Mouse (Mus musculus): ENCODE data around the gene Ugt2b1. TPM values are rescaled to one million over a fixed set of nuclear protein-coding genes. Genes with fewer than 3 reads are reported as not detected.

Ugt2b1 gene
- total and polyA plus RNA-seq, 3 experiments: not detected

DNA sequence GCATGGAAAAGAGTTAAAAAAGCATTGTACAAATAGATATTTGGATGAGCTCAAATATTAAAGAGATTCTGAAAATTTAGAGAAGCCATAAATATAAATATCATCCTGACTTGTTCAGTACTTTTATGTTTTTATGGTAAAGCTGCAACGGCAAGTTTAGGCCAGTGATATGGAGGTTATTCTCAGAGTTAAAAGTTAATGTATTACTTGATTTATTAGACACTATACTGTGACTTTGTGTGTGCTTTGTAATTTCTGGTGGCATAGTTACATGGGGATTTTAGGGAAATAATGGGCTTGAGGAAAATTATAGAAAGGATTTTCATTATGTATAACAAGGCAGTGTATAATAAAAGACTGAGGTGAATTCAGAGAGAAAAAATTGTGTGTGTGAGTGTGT lies 39.2 kb downstream of the Ugt2b1 start:
- H3K27ac ChIP-seq (ENCODE audit: control insufficient read depth, low read depth, low read length): no peak overlapping the region
- no peak overlapping the region for H3K9ac ChIP-seq (ENCODE audit: control insufficient read depth, low read depth, low read length, poor library complexity, severe bottlenecking)
- no peaks in the 10 kb centered on the region for H3K27me3 ChIP-seq (ENCODE audit: control insufficient read depth in 1 of 2, insufficient read depth in 2 of 2, low read length in 2 of 2)
- no peaks in the 10 kb centered on the region for H3K9me3 ChIP-seq (replicated peaks; ENCODE audit: insufficient read depth, low read length)
- no peaks in the 10 kb centered on the region for H3K4me1 ChIP-seq (ENCODE audit: control insufficient read depth in 1 of 2, insufficient read depth in 2 of 2, low read length in 2 of 2)
- no peaks in the 10 kb centered on the region for H3K79me2 ChIP-seq (ENCODE audit: control insufficient read depth, insufficient read depth, low read length, poor library complexity)
- no peak for DNase-seq (ENCODE audit: low read depth, low spot score)
- no peaks in the 10 kb centered on the region for H3K36me3 ChIP-seq (ENCODE audit: control insufficient read depth in 1 of 2, insufficient read depth in 2 of 2, low read length in 2 of 2)
- TF ChIP-seq HCFC1 (IDR thresholded peaks at IDR 0.05; ENCODE audit: low read depth, low read length): no peak
- no peak for TF ChIP-seq BHLHE40 (IDR thresholded peaks at IDR 0.05; ENCODE audit: borderline replicate concordance, low read depth, low read length)
- no peak for TF ChIP-seq MAX (IDR thresholded peaks at IDR 0.05; ENCODE audit: low read length)
- TF ChIP-seq ZKSCAN1 (IDR thresholded peaks at IDR 0.05; ENCODE audit: low read depth, low read length): no peak
- no peak for TF ChIP-seq SIN3A (IDR thresholded peaks at IDR 0.05; ENCODE audit: low read length)
- TF ChIP-seq JUND (IDR thresholded peaks at IDR 0.05; ENCODE audit: low read depth, low read length): no peak
- TF ChIP-seq UBTF (IDR thresholded peaks at IDR 0.05; ENCODE audit: borderline replicate concordance, insufficient read depth, low read depth, low read length): no peak
- TF ChIP-seq EP300 (IDR thresholded peaks at IDR 0.05; ENCODE audit: low read depth in 1 of 2, low read length in 2 of 2): no peak
- no peak for TF ChIP-seq CHD2 (IDR thresholded peaks at IDR 0.05; ENCODE audit: low read length)
- no peak for TF ChIP-seq USF1 (IDR thresholded peaks at IDR 0.05; ENCODE audit: low read depth, low read length)
- TF ChIP-seq ZMIZ1 (IDR thresholded peaks at IDR 0.05; ENCODE audit: low read depth, low read length): no peak
- no peak for TF ChIP-seq NRF1 (IDR thresholded peaks at IDR 0.05; ENCODE audit: insufficient read depth, low read depth, low read length, poor library complexity, severe bottlenecking)
- no peak for TF ChIP-seq NELFE (IDR thresholded peaks at IDR 0.05; ENCODE audit: low read depth, low read length)
- TF ChIP-seq ZNF384 (IDR thresholded peaks at IDR 0.05; ENCODE audit: low read depth, low read length): no peak
- no peak for TF ChIP-seq CHD1 (IDR thresholded peaks at IDR 0.05; ENCODE audit: low read depth, low read length)
- no peak for TF ChIP-seq TCF12 (IDR thresholded peaks at IDR 0.05; ENCODE audit: low read depth, low read length)
- TF ChIP-seq TBP (IDR thresholded peaks at IDR 0.05; ENCODE audit: low read depth, low read length): no peak
- no peak overlapping the region for H3K4me3 ChIP-seq (ENCODE audit: control insufficient read depth in 1 of 2, insufficient read depth in 1 of 2, low read depth in 2 of 2, low read length in 2 of 2)

GRCm38 (mm10) chr5:86886620-86887019 lies 39.7 kb downstream of the Ugt2b1 start:
- Histone ChIP-seq H3K27me3 (ENCODE audit: control insufficient read depth in 1 of 2, insufficient read depth in 2 of 2, low read length in 2 of 2) (no peaks in the 10 kb centered on the region), H3K9me3 (replicated peaks; ENCODE audit: insufficient read depth, low read length) (no peaks in the 10 kb centered on the region), H3K79me2 (ENCODE audit: control insufficient read depth, insufficient read depth, low read length, poor library complexity) (no peaks in the 10 kb centered on the region), H3K4me1 (ENCODE audit: control insufficient read depth in 1 of 2, insufficient read depth in 2 of 2, low read length in 2 of 2) (no peaks in the 10 kb centered on the region), H3K4me3 (ENCODE audit: control insufficient read depth in 1 of 2, insufficient read depth in 1 of 2, low read depth in 2 of 2, low read length in 2 of 2) (no peak overlapping the region), H3K27ac (ENCODE audit: control insufficient read depth, low read depth, low read length) (no peak overlapping the region), H3K9ac (ENCODE audit: control insufficient read depth, low read depth, low read length, poor library complexity, severe bottlenecking) (no peak overlapping the region), H3K36me3 (ENCODE audit: control insufficient read depth in 1 of 2, insufficient read depth in 2 of 2, low read length in 2 of 2) (no peaks in the 10 kb centered on the region)
- peak; percentile 80 for TF ChIP-seq SMC3 (IDR thresholded peaks at IDR 0.05; ENCODE audit: low read depth, low read length)
- no peak for TF ChIP-seq NELFE (IDR thresholded peaks at IDR 0.05; ENCODE audit: low read depth, low read length)
- no peak for TF ChIP-seq EP300 (IDR thresholded peaks at IDR 0.05; ENCODE audit: low read depth in 1 of 2, low read length in 2 of 2)
- peak in 1 of 3 experiments; percentile 67; a peak in 2 of 6 replicates for TF ChIP-seq CTCF (IDR thresholded peaks at IDR 0.05 in 2 of 3, conservative IDR thresholded peaks at IDR 0.05 in 1 of 3; ENCODE audit: control insufficient read depth in 1 of 3, insufficient read depth in 1 of 3, low read depth in 2 of 3, low read length in 3 of 3, poor library complexity in 1 of 3, severe bottlenecking in 1 of 3)
- no peak for TF ChIP-seq MEF2A (IDR thresholded peaks at IDR 0.05; ENCODE audit: extremely low read depth, insufficient replicate concordance, low read depth, low read length, poor library complexity, severe bottlenecking)
- TF ChIP-seq ZC3H11A (IDR thresholded peaks at IDR 0.05; ENCODE audit: low read depth, low read length): peak; percentile 50
- TF ChIP-seq RAD21 (IDR thresholded peaks at IDR 0.05; ENCODE audit: low read depth, low read length): peak; percentile 71
- no peak for TF ChIP-seq CHD1 (IDR thresholded peaks at IDR 0.05; ENCODE audit: low read depth, low read length)
- peak; percentile 21 for DNase-seq (ENCODE audit: low read depth, low spot score)
